Mouse (Mus musculus): ENCODE data around the gene Platr17. TPM values are rescaled to one million over a fixed set of nuclear protein-coding genes. Genes with fewer than 3 reads are reported as not detected.
A peak's percentile ranks its signal among the peaks of the same experiment; 100 is the strongest.

Gene Platr17
- total and polyA plus RNA-seq, 3 experiments: not detected

GRCm38 (mm10) chr17:33913905-33914304 lies 9.0 kb downstream of the Platr17 start:
- Histone ChIP-seq H3K4me3 (no peak overlapping the region), H3K27me3 (ENCODE audit: control insufficient read depth, insufficient read depth, low read length) (no peaks in the 10 kb centered on the region), H3K79me2 (replicated peaks; ENCODE audit: control insufficient read depth, insufficient read depth, low read length) (no peaks in the 10 kb centered on the region), H3K4me1 (ENCODE audit: control insufficient read depth, insufficient read depth, low read length) (peaks cover 5% of the 10 kb centered on the region), H3K27ac (no peak overlapping the region), H3K36me3 (ENCODE audit: control insufficient read depth, insufficient read depth, low read length) (peaks cover 3% of the 10 kb centered on the region; the same call in 1 of the 2 replicates), H3K9ac (ENCODE audit: low read depth, low read length) (no peak overlapping the region)
- intact Hi-C loops (cut with DNase I): no loop called here
- TF ChIP-seq CTCF (IDR thresholded peaks at IDR 0.05): no peak
- 88% methylated on average over 8 of the region's 8 CpGs for WGBS
- DNase-seq: no peak

DNA sequence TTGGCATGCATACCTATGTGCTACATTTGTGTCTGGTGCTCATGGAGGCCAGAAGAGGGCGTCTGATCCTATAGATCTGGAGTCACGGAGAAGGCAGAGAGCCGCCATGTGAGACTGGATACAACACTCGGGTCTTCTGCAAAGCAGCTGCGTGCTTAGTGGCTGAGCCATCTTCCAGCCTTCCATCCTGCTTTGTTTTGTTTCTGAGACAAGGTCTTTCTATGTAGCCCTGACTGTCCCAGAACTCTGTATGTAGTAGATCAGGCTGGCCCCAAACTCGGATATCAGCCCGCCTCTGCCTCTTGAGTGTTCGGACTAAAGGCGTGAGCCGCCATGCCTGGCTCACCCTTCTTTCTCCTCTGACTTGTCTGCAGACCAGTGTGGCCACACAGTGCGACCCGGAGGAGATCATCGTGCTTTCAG lies 10.0 kb downstream of the Platr17 start:
- 69% methylated on average over 13 of the region's 13 CpGs for WGBS
- Histone ChIP-seq H3K36me3 (ENCODE audit: control insufficient read depth, insufficient read depth, low read length) (peaks cover 3% of the 10 kb centered on the region; the same call in 1 of the 2 replicates), H3K27me3 (ENCODE audit: control insufficient read depth, insufficient read depth, low read length) (no peaks in the 10 kb centered on the region), H3K9ac (ENCODE audit: low read depth, low read length) (no peak overlapping the region), H3K79me2 (replicated peaks; ENCODE audit: control insufficient read depth, insufficient read depth, low read length) (no peaks in the 10 kb centered on the region), H3K27ac (no peak overlapping the region; the same call in 1 of the 2 replicates), H3K4me3 (no peak overlapping the region; the same call in 1 of the 2 replicates), H3K4me1 (ENCODE audit: control insufficient read depth, insufficient read depth, low read length) (peaks cover 6% of the 10 kb centered on the region)
- TF ChIP-seq CTCF (IDR thresholded peaks at IDR 0.05) (peak; percentile 22), EP300 (IDR thresholded peaks at IDR 0.05; ENCODE audit: insufficient read depth, low read depth, low read length) (no peak), POLR2A (IDR thresholded peaks at IDR 0.05; ENCODE audit: insufficient read depth, low read depth, low read length) (no peak)
- intact Hi-C loops (cut with DNase I): no loop called here
- DNase-seq: no peak

GRCm38 (mm10) chr17:33915671-33916250 lies 10.8 kb downstream of the Platr17 start, which contains the start of the genes Tapbp and Zbtb22:
Tapbp (plus strand) TSS chr17:33915899.
Zbtb22 (plus strand) TSS chr17:33915904.
- H3K27me3 ChIP-seq (ENCODE audit: control insufficient read depth, insufficient read depth, low read length): no peaks in the 10 kb centered on the region
- intact Hi-C loops (cut with DNase I): no loop called here
- peak within 1 kb of the TSS; percentile 59 for H3K4me3 ChIP-seq
- peak; percentile 50; the same call in 1 of the 2 replicates for TF ChIP-seq POLR2A (IDR thresholded peaks at IDR 0.05; ENCODE audit: insufficient read depth, low read depth, low read length)
- peak; percentile 74; the same call in 1 of the 2 replicates for TF ChIP-seq EP300 (IDR thresholded peaks at IDR 0.05; ENCODE audit: insufficient read depth, low read depth, low read length)
- TF ChIP-seq CTCF (IDR thresholded peaks at IDR 0.05): no peak
- no peaks in the 10 kb centered on the region for H3K79me2 ChIP-seq (replicated peaks; ENCODE audit: control insufficient read depth, insufficient read depth, low read length)
- H3K27ac ChIP-seq: peak within 1 kb of the TSS; percentile 62
- peaks cover 4% of the 10 kb centered on the region for H3K4me1 ChIP-seq (ENCODE audit: control insufficient read depth, insufficient read depth, low read length)
- DNase-seq: peak; percentile 95 to 97
- H3K36me3 ChIP-seq (ENCODE audit: control insufficient read depth, insufficient read depth, low read length): peaks cover 3% of the 10 kb centered on the region; the same call in 1 of the 2 replicates
- under 1% methylated on average over 34 of the region's 34 CpGs for WGBS
- H3K9ac ChIP-seq (ENCODE audit: low read depth, low read length): peak within 1 kb of the TSS; percentile 33

GRCm38 (mm10) chr17:33916294-33916693 lies 11.4 kb downstream of the Platr17 start:
- Histone ChIP-seq H3K79me2 (replicated peaks; ENCODE audit: control insufficient read depth, insufficient read depth, low read length) (no peaks in the 10 kb centered on the region), H3K4me3 (peak overlapping the region; percentile 59), H3K4me1 (ENCODE audit: control insufficient read depth, insufficient read depth, low read length) (peaks cover 4% of the 10 kb centered on the region), H3K27ac (peak overlapping the region; percentile 62), H3K36me3 (ENCODE audit: control insufficient read depth, insufficient read depth, low read length) (peaks cover 3% of the 10 kb centered on the region; the same call in 1 of the 2 replicates), H3K27me3 (ENCODE audit: control insufficient read depth, insufficient read depth, low read length) (no peaks in the 10 kb centered on the region), H3K9ac (ENCODE audit: low read depth, low read length) (peak overlapping the region; percentile 33)
- no peak for DNase-seq
- whole genome bisulfite sequencing: under 1% methylated on average over 18 of the region's 20 CpGs
- intact Hi-C loops (cut with DNase I): no loop called here
- TF ChIP-seq CTCF (IDR thresholded peaks at IDR 0.05) (no peak), POLR2A (IDR thresholded peaks at IDR 0.05; ENCODE audit: insufficient read depth, low read depth, low read length) (no peak), EP300 (IDR thresholded peaks at IDR 0.05; ENCODE audit: insufficient read depth, low read depth, low read length) (no peak)

DNA sequence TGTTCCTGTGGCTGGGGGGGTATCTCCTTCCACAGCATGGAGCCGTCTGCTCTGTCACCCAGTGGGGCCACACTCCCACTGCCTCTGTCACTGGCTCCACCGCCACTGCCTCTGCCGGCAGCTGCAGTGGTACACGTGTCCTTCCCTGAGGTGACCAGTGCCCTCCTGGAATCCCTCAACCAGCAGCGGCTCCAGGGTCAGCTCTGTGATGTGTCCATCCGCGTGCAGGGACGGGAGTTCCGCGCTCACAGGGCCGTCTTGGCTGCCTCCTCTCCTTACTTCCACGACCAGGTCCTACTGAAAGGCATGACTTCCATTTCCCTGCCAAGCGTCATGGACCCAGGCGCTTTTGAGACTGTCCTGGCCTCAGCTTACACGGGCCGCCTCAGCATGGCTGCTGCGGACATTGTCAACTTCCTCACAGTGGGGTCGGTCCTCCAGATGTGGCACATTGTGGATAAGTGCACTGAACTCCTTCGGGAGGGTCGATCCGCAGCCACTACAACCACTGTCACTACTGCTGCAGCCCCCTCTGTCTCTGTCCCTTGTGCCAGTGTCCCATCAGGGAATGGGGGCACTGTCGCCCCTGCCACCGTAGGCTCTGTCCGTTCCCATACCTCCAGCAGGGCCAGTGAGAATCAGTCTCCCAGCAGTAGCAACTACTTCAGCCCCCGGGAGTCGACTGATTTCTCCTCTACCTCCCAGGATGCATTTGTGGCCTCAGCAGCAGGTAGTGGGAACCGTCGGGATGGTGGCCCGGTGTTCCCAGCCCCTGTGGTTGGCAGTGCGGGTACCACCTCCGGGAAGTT lies 12.1 kb downstream of the Platr17 start:
- Histone ChIP-seq H3K4me1 (ENCODE audit: control insufficient read depth, insufficient read depth, low read length) (peaks cover 4% of the 10 kb centered on the region), H3K4me3 (peak overlapping the region; percentile 59; the same call in 1 of the 2 replicates), H3K9ac (ENCODE audit: low read depth, low read length) (no peak overlapping the region), H3K79me2 (replicated peaks; ENCODE audit: control insufficient read depth, insufficient read depth, low read length) (no peaks in the 10 kb centered on the region), H3K27me3 (ENCODE audit: control insufficient read depth, insufficient read depth, low read length) (no peaks in the 10 kb centered on the region), H3K27ac (peak overlapping the region; percentile 62; the same call in 1 of the 2 replicates), H3K36me3 (ENCODE audit: control insufficient read depth, insufficient read depth, low read length) (peaks cover 3% of the 10 kb centered on the region; the same call in 1 of the 2 replicates)
- TF ChIP-seq CTCF (IDR thresholded peaks at IDR 0.05) (no peak), EP300 (IDR thresholded peaks at IDR 0.05; ENCODE audit: insufficient read depth, low read depth, low read length) (no peak), POLR2A (IDR thresholded peaks at IDR 0.05; ENCODE audit: insufficient read depth, low read depth, low read length) (no peak)
- 70% methylated on average over 31 of the region's 31 CpGs for WGBS
- intact Hi-C loops (cut with DNase I): no loop called here
- no peak for DNase-seq

Measured in heart, adult 2 months (tissue).